Mouse (Mus musculus) liver, embryonic 14.5 days (tissue): ENCODE measurements around the gene Stk17b. TPM values are rescaled to one million over a fixed set of nuclear protein-coding genes. Genes with fewer than 3 reads are reported as not detected.

Experiments used
- ATAC-seq: fragments of 200-750 bp; cut with Nextera tagmentation; 2 replicates; pipeline ENCODE4 v1.8.0; 2017; ENCODE audit warnings: moderate number of reproducible peaks, mild to moderate bottlenecking, moderate library complexity; ENCODE audit not compliant: insufficient read depth
- DNase-seq, 3 experiments: peaks; one replicate each; pipeline ENCODE4 v3.0.0-alpha.2; 2012 to 2013; ENCODE audit warnings: low read depth in 3 of 3, low spot score in 3 of 3
- H3K27ac ChIP-seq: fragments of 300-500 bp; sonication (generic); 2 replicates; pipeline ENCODE4 v1.5.1; 2014; ENCODE audit warnings: moderate library complexity, mild to moderate bottlenecking, control low read depth, inconsistent platforms
- H3K27me3 ChIP-seq: fragments of 300-500 bp; sonication (generic); 2 replicates; pipeline ENCODE4 v1.6.1; 2014; ENCODE audit warnings: mild to moderate bottlenecking, low read length, moderate library complexity; ENCODE audit not compliant: control insufficient read depth, insufficient read depth
- H3K36me3 ChIP-seq: fragments of 300-500 bp; sonication (generic); replicated peaks from 2 replicates; pipeline ENCODE4 v1.6.1; 2014; ENCODE audit warnings: low read depth; ENCODE audit not compliant: control insufficient read depth, insufficient read depth
- H3K4me1 ChIP-seq, 2 experiments: fragments of 200-500 bp in 1 of 2; fragments of 300-500 bp in 1 of 2; sonication (generic) in 1 of 2; replicated peaks; 2 replicates each; pipeline ENCODE4 v1.6.1; 2012 to 2014; ENCODE audit warnings: antibody characterized with exemption in 1 of 2, inconsistent platforms in 1 of 2, low read length in 1 of 2; ENCODE audit not compliant: control insufficient read depth in 2 of 2, insufficient read depth in 2 of 2
- H3K4me2 ChIP-seq: fragments of 300-500 bp; sonication (generic); 2 replicates; pipeline ENCODE4 v1.6.1; 2014; ENCODE audit warnings: low read depth, mild to moderate bottlenecking, control low read depth, moderate library complexity
- H3K4me3 ChIP-seq, 2 experiments: fragments of 200-500 bp in 1 of 2; fragments of 300-500 bp in 1 of 2; sonication (generic) in 1 of 2; 2 replicates each; pipeline ENCODE4 v1.5.1; 2012 to 2014; ENCODE audit warnings: low read depth in 2 of 2, low read length in 2 of 2, mild to moderate bottlenecking in 2 of 2, control low read depth in 1 of 2, inconsistent platforms in 1 of 2, moderate library complexity in 1 of 2; ENCODE audit not compliant: insufficient read depth in 1 of 2
- H3K9ac ChIP-seq: fragments of 300-500 bp; sonication (generic); replicated peaks from 2 replicates; pipeline ENCODE4 v1.6.1; 2014; ENCODE audit warnings: mild to moderate bottlenecking, control low read depth, moderate library complexity
- H3K9me3 ChIP-seq: fragments of 300-500 bp; sonication (generic); 2 replicates; pipeline ENCODE4 v1.6.1; 2016; ENCODE audit warnings: low read length, mixed read lengths; ENCODE audit not compliant: control insufficient read depth
- CTCF ChIP-seq: IDR thresholded peaks from 2 replicates; pipeline ENCODE4 v1.5.1; 2016; ENCODE audit warnings: antibody characterized with exemption, low read depth, control low read depth
- EP300 ChIP-seq: IDR thresholded peaks from 2 replicates; pipeline ENCODE4 v1.6.1; 2016; ENCODE audit warnings: antibody characterized with exemption, low read depth
- WGBS: fragments of 180-500 bp; shearing (Covaris S2); extraction: QIAGEN DNeasy Blood & Tissue Kit; methylation state at CpG from one replicate; pipeline ENCODE4 v1.1.7; 2014; ENCODE audit not compliant: insufficient replicate concordance; 5-methylcytosine and 5-hydroxymethylcytosine counted together
- polyA plus RNA-seq, 2 experiments: library from polyadenylated mRNA; depleted of rRNA in 1 of 2; stranded (reverse) in 1 of 2; unstranded in 1 of 2; fragments of >200 nt; fragmentation: Nextera tagmentation in 1 of 2; extraction: Ambion mirVana in 1 of 2; gene quantifications; 2 replicates each; pipeline versions ENCODE4 v1.2.1 to v1.2.3; 2012 to 2014

Stk17b gene
- polyA plus RNA-seq, 2 experiments: 6.8 to 19.8 TPM

GRCm38 (mm10) chr1:53796271-53796670 lies 11.2 kb upstream of the Stk17b start:
- Histone ChIP-seq H3K4me3 (no peak overlapping the region), H3K27me3 (no peaks in the 10 kb centered on the region), H3K36me3 (no peaks in the 10 kb centered on the region), H3K9me3 (no peaks in the 10 kb centered on the region), H3K27ac (no peak overlapping the region), H3K4me2 (no peak overlapping the region), H3K4me1 (no peaks in the 10 kb centered on the region), H3K9ac (no peak overlapping the region)
- WGBS: 76% methylated on average over 6 of the region's 6 CpGs
- no peak for ATAC-seq
- TF ChIP-seq CTCF (no peak), EP300 (no peak)
- DNase-seq: no peak

- no peak for ATAC-seq
- Histone ChIP-seq H3K4me1 (no peaks in the 10 kb centered on the region), H3K4me3 (no peak overlapping the region), H3K9ac (no peak overlapping the region), H3K4me2 (no peak overlapping the region), H3K27ac (no peak overlapping the region), H3K9me3 (no peaks in the 10 kb centered on the region), H3K36me3 (no peaks in the 10 kb centered on the region), H3K27me3 (no peaks in the 10 kb centered on the region)
- no peak for TF ChIP-seq CTCF
- no peak for TF ChIP-seq EP300
- no peak for DNase-seq
- WGBS: 54% methylated on average over 4 of the region's 4 CpGs
These were observed 10.6 kb upstream of the Stk17b start for GRCm38 (mm10) chr1:53795591-53795990.

GRCm38 (mm10) chr1:53795081-53795480 lies 10.1 kb upstream of the Stk17b start:
- Histone ChIP-seq H3K9ac (no peak overlapping the region), H3K9me3 (no peaks in the 10 kb centered on the region), H3K4me3 (no peak overlapping the region), H3K27me3 (no peaks in the 10 kb centered on the region), H3K4me1 (no peaks in the 10 kb centered on the region), H3K27ac (no peak overlapping the region), H3K4me2 (no peak overlapping the region), H3K36me3 (no peaks in the 10 kb centered on the region)
- ATAC-seq: no peak
- no peak for DNase-seq
- WGBS: 67% methylated on average over 5 of the region's 5 CpGs
- TF ChIP-seq CTCF (no peak), EP300 (no peak)

GRCm38 (mm10) chr1:53794279-53794678 lies 9.3 kb upstream of the Stk17b start:
- no peaks in the 10 kb centered on the region for H3K4me1 ChIP-seq
- 50% methylated on average over 2 of the region's 2 CpGs for WGBS
- H3K9ac ChIP-seq: no peak overlapping the region
- no peak overlapping the region for H3K27ac ChIP-seq
- H3K9me3 ChIP-seq: no peaks in the 10 kb centered on the region
- H3K27me3 ChIP-seq: no peaks in the 10 kb centered on the region
- DNase-seq (no peak), ATAC-seq (no peak)
- TF ChIP-seq EP300: no peak
- no peak for TF ChIP-seq CTCF
- no peaks in the 10 kb centered on the region for H3K36me3 ChIP-seq
- H3K4me2 ChIP-seq: no peak overlapping the region
- H3K4me3 ChIP-seq: no peak overlapping the region

- TF ChIP-seq EP300: no peak
- no peak for TF ChIP-seq CTCF
- Histone ChIP-seq H3K9ac (no peak overlapping the region), H3K4me3 (no peak overlapping the region), H3K4me1 (no peaks in the 10 kb centered on the region), H3K4me2 (no peak overlapping the region), H3K27me3 (no peaks in the 10 kb centered on the region), H3K36me3 (no peaks in the 10 kb centered on the region), H3K9me3 (no peaks in the 10 kb centered on the region), H3K27ac (no peak overlapping the region)
- ATAC-seq (no peak), DNase-seq (no peak)
- WGBS: 42% methylated on average over 2 of the region's 2 CpGs
These were observed 6.3 kb upstream of the Stk17b start for GRCm38 (mm10) chr1:53791343-53791742.
